Mouse (Mus musculus) lung, adult 2 months (tissue): ENCODE data around the gene Gstk1.

ENCODE experiments used
- CTCF ChIP-seq: fragments of 200-500 bp; IDR thresholded peaks from 2 replicates; pipeline ENCODE4 v1.5.1; 2011; ENCODE audit warnings: mild to moderate bottlenecking, low read length, control low read depth; ENCODE audit not compliant: insufficient read depth
- POLR2A ChIP-seq: fragments of 200-500 bp; IDR thresholded peaks from 2 replicates; pipeline ENCODE4 v1.6.1; 2011; ENCODE audit warnings: low read depth, mild to moderate bottlenecking, control low read depth, low read length, borderline replicate concordance; ENCODE audit errors: extremely low read depth

- TF ChIP-seq CTCF: no peak
- TF ChIP-seq POLR2A: no peak
Observed at GRCm38 (mm10) chr6:42237276-42237805, 8.4 kb upstream of the Gstk1 start.
